In the genomic region with DNA sequence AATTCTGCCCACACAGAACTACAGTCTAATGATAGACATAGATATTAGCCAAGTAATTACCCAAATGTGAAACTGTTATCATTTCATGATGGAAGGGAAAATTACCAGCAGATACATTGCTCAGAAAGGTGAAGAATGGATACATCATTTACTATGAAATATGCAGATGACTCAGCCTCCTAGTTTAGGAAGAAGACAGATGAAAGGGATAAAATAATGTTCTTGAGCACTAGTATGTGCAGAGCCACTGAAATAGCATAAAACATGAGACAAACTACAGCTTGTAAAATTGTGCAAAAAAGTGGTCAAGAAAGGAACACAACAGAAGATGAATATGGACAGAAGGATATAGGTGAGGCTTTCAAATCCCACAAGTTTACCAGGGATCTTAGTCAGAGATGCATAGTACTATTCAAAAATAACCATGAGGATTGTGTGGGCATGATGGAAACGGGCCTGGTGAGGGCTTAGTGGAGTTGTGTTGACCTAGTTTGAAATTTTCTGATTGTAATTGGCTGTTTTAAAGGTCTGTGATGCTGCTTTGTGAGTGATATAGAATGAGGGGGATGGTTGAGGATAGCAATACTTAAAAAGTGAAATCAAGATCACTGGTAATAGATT, we compare ENCODE assay signal across 13 mouse cellular contexts.
"Had no signal": no experiment of that assay in that cellular context is flagged by ENCODE, and none has a peak within 500 bp of the region (broad histone marks: within the 10 kb centered on the region; RNA-seq: fewer than 3 reads in every experiment).

No protein-coding gene starts in this region.

- ATAC-seq: midbrain, embryonic 16.5 days had no signal

- DNase-seq: lung, adult 18-20 months; lung, embryonic 14.5 days; lung, postnatal 10 days; lung, postnatal 4 days; midbrain, embryonic 14.5 days; retina, postnatal 1 day; right cerebral cortex, postnatal 14 days; right cerebral cortex, postnatal 4 days; spleen, adult 18-20 months; thymus, adult 2 months; thymus, postnatal 25 days; thymus, postnatal 4 days had no signal
